Mouse (Mus musculus): ENCODE data around the gene Banp. TPM values are rescaled to one million over a fixed set of nuclear protein-coding genes. Genes with fewer than 3 reads are reported as not detected.

Gene Banp
- total and polyA plus RNA-seq, 2 experiments from 2014 or later, result 22.8 to 59.7 TPM

GRCm38 (mm10) chr8:121911987-121912386, 37.6 kb upstream of the Banp start:
- no peaks in the 10 kb centered on the region for H3K27me3 ChIP-seq (ENCODE audit: insufficient read depth, low read length)
- no peak overlapping the region for H3K27ac ChIP-seq
- no peaks in the 10 kb centered on the region for H3K4me1 ChIP-seq (ENCODE audit: insufficient read depth, low read length)
- H3K4me3 ChIP-seq (ENCODE audit: low read length), result no peak overlapping the region
- WGBS, result 57% methylated on average over 7 of the region's 7 CpGs
- no peak for ATAC-seq
- no peak overlapping the region for H3K4me2 ChIP-seq (ENCODE audit: low read depth, low read length)
- DNase-seq (ENCODE audit: low spot score), result no peak
- no peak for TF ChIP-seq CTCF (IDR thresholded peaks at IDR 0.05; ENCODE audit: low read depth)
- no peaks in the 10 kb centered on the region for H3K36me3 ChIP-seq (ENCODE audit: insufficient read depth, low read length)
- H3K9me3 ChIP-seq (ENCODE audit: low read length), result no peaks in the 10 kb centered on the region
- H3K9ac ChIP-seq (replicated peaks; ENCODE audit: low read length), result no peak overlapping the region

GRCm38 (mm10) chr8:121912831-121913230, 36.7 kb upstream of the Banp start:
- no peak for DNase-seq (ENCODE audit: low spot score)
- Histone ChIP-seq H3K27ac (0 out of 2 replicates have a peak overlapping the region, but pooled peaks have one; percentile 36), H3K4me1 (ENCODE audit: insufficient read depth, low read length) (no peaks in the 10 kb centered on the region), H3K9me3 (ENCODE audit: low read length) (no peaks in the 10 kb centered on the region), H3K36me3 (ENCODE audit: insufficient read depth, low read length) (no peaks in the 10 kb centered on the region), H3K27me3 (ENCODE audit: insufficient read depth, low read length) (no peaks in the 10 kb centered on the region), H3K9ac (replicated peaks; ENCODE audit: low read length) (0 out of 2 replicates have a peak overlapping the region, but pooled peaks have one; percentile 13), H3K4me2 (ENCODE audit: low read depth, low read length) (no peak overlapping the region), H3K4me3 (ENCODE audit: low read length) (no peak overlapping the region)
- no peak for ATAC-seq
- 70% methylated on average over 3 of the region's 3 CpGs for WGBS
- no peak for TF ChIP-seq CTCF (IDR thresholded peaks at IDR 0.05; ENCODE audit: low read depth)

- H3K27me3 ChIP-seq (ENCODE audit: insufficient read depth, low read length), result no peaks in the 10 kb centered on the region
- H3K4me2 ChIP-seq (ENCODE audit: low read depth, low read length), result no peak overlapping the region
- TF ChIP-seq CTCF (IDR thresholded peaks at IDR 0.05; ENCODE audit: low read depth), result no peak
- H3K9me3 ChIP-seq (ENCODE audit: low read length), result no peaks in the 10 kb centered on the region
- no peak overlapping the region for H3K27ac ChIP-seq
- DNase-seq (ENCODE audit: low spot score), result no peak
- WGBS, result 68% methylated on average over 8 of the region's 8 CpGs
- H3K4me3 ChIP-seq (ENCODE audit: low read length), result no peak overlapping the region
- no peaks in the 10 kb centered on the region for H3K4me1 ChIP-seq (ENCODE audit: insufficient read depth, low read length)
- H3K36me3 ChIP-seq (ENCODE audit: insufficient read depth, low read length), result no peaks in the 10 kb centered on the region
- ATAC-seq, result no peak
- no peak overlapping the region for H3K9ac ChIP-seq (replicated peaks; ENCODE audit: low read length)
These were observed 36.2 kb upstream of the Banp start for GRCm38 (mm10) chr8:121913378-121913777.

GRCm38 (mm10) chr8:121919158-121919557, 30.4 kb upstream of the Banp start:
- no peak for TF ChIP-seq CTCF (IDR thresholded peaks at IDR 0.05; ENCODE audit: low read depth)
- H3K9ac ChIP-seq (replicated peaks; ENCODE audit: low read length), result no peak overlapping the region
- H3K4me2 ChIP-seq (ENCODE audit: low read depth, low read length), result no peak overlapping the region
- H3K4me3 ChIP-seq (ENCODE audit: low read length), result no peak overlapping the region
- no peaks in the 10 kb centered on the region for H3K9me3 ChIP-seq (ENCODE audit: low read length)
- ATAC-seq, result no peak
- H3K4me1 ChIP-seq (ENCODE audit: insufficient read depth, low read length), result no peaks in the 10 kb centered on the region
- no peaks in the 10 kb centered on the region for H3K36me3 ChIP-seq (ENCODE audit: insufficient read depth, low read length)
- H3K27ac ChIP-seq, result no peak overlapping the region
- H3K27me3 ChIP-seq (ENCODE audit: insufficient read depth, low read length), result no peaks in the 10 kb centered on the region
- 66% methylated on average over 4 of the region's 4 CpGs for WGBS
- no peak for DNase-seq (ENCODE audit: low spot score)

- Histone ChIP-seq H3K9ac (replicated peaks; ENCODE audit: low read length) (no peak overlapping the region), H3K4me1 (ENCODE audit: insufficient read depth, low read length) (no peaks in the 10 kb centered on the region), H3K27me3 (ENCODE audit: insufficient read depth, low read length) (no peaks in the 10 kb centered on the region), H3K4me3 (ENCODE audit: low read length) (no peak overlapping the region), H3K27ac (no peak overlapping the region), H3K9me3 (ENCODE audit: low read length) (no peaks in the 10 kb centered on the region), H3K36me3 (ENCODE audit: insufficient read depth, low read length) (no peaks in the 10 kb centered on the region), H3K4me2 (ENCODE audit: low read depth, low read length) (no peak overlapping the region)
- WGBS, result 36% methylated on average over 3 of the region's 3 CpGs
- TF ChIP-seq CTCF (IDR thresholded peaks at IDR 0.05; ENCODE audit: low read depth), result no peak
- ATAC-seq, result no peak
- DNase-seq (ENCODE audit: low spot score), result no peak
These were observed 29.8 kb upstream of the Banp start for GRCm38 (mm10) chr8:121919731-121920130.

GRCm38 (mm10) chr8:121921582-121921981, 28.0 kb upstream of the Banp start:
- no peak for TF ChIP-seq CTCF (IDR thresholded peaks at IDR 0.05; ENCODE audit: low read depth)
- DNase-seq (ENCODE audit: low spot score), result no peak
- Histone ChIP-seq H3K27ac (peak overlapping the region; percentile 54), H3K9me3 (ENCODE audit: low read length) (no peaks in the 10 kb centered on the region), H3K4me3 (ENCODE audit: low read length) (no peak overlapping the region), H3K4me2 (ENCODE audit: low read depth, low read length) (no peak overlapping the region), H3K9ac (replicated peaks; ENCODE audit: low read length) (no peak overlapping the region), H3K36me3 (ENCODE audit: insufficient read depth, low read length) (no peaks in the 10 kb centered on the region), H3K27me3 (ENCODE audit: insufficient read depth, low read length) (no peaks in the 10 kb centered on the region), H3K4me1 (ENCODE audit: insufficient read depth, low read length) (no peaks in the 10 kb centered on the region)
- no peak for ATAC-seq
- 74% methylated on average over 8 of the region's 8 CpGs for WGBS

GRCm38 (mm10) chr8:121922101-121922500, 27.4 kb upstream of the Banp start:
- Histone ChIP-seq H3K36me3 (ENCODE audit: insufficient read depth, low read length) (no peaks in the 10 kb centered on the region), H3K4me1 (ENCODE audit: insufficient read depth, low read length) (no peaks in the 10 kb centered on the region), H3K4me2 (ENCODE audit: low read depth, low read length) (no peak overlapping the region), H3K4me3 (ENCODE audit: low read length) (no peak overlapping the region), H3K27ac (peak overlapping the region; percentile 54; the same call in 1 of the 2 replicates), H3K27me3 (ENCODE audit: insufficient read depth, low read length) (no peaks in the 10 kb centered on the region), H3K9ac (replicated peaks; ENCODE audit: low read length) (no peak overlapping the region), H3K9me3 (ENCODE audit: low read length) (no peaks in the 10 kb centered on the region)
- 59% methylated on average over 8 of the region's 8 CpGs for WGBS
- no peak for TF ChIP-seq CTCF (IDR thresholded peaks at IDR 0.05; ENCODE audit: low read depth)
- DNase-seq (ENCODE audit: low spot score) (peak; percentile 37), ATAC-seq (peak; percentile 56; the same call in 1 of the 2 replicates)
